ENCODE assay signal across 19 mouse cellular contexts in genomic region chr2:122158362-122158802, GRCm38 (mm10). TPM values are rescaled to one million over a fixed set of nuclear protein-coding genes. Genes with fewer than 3 reads are reported as not detected.
DNase-seq lines count a peak whose midpoint lies in the region; ATAC-seq lines count a peak whose summit lies in the region.
"Had no signal": no experiment of that assay in that cellular context is flagged by ENCODE, and none has a peak within 500 bp of the region (broad histone marks: within the 10 kb centered on the region; RNA-seq: fewer than 3 reads in every experiment).

No protein-coding gene starts in this region.

- no peak for DNase-seq in heart, embryonic 10.5 days (ENCODE audit: low spot score)
- DNase-seq in lung, postnatal 14 days = no peak
- DNase-seq: adrenal gland, adult 8-10 months; cerebellum, postnatal 36 days; kidney, adult 11 months had no signal

- peaks cover 8 to 21% of the 10 kb centered on the region in 2 experiments for H3K4me1 ChIP-seq in heart, embryonic 14.5 days (ENCODE audit: control insufficient read depth in 2 of 2, insufficient read depth in 2 of 2, low read length in 2 of 2)
- H3K4me1 ChIP-seq in heart, embryonic 10.5 days = peaks cover 19% of the 10 kb centered on the region
- H3K4me1 ChIP-seq in lung, embryonic 15.5 days = peaks cover 18% of the 10 kb centered on the region; the same call in 1 of the 2 replicates
- H3K4me1 ChIP-seq in embryonic facial prominence, embryonic 15.5 days = peaks cover 16% of the 10 kb centered on the region
- H3K4me1 ChIP-seq in stomach, embryonic 15.5 days = peaks cover 6% of the 10 kb centered on the region; the same call in 1 of the 2 replicates

- H3K27ac ChIP-seq in heart, embryonic 14.5 days (replicated peaks in 1 of 2; ENCODE audit: control insufficient read depth in 1 of 2, insufficient read depth in 1 of 2, low read depth in 2 of 2, low read length in 2 of 2) = peak overlapping the region; percentile 27 to 36; a peak in 1 of 4 replicates
- no peak overlapping the region for H3K27ac ChIP-seq in heart, embryonic 10.5 days
- H3K27ac ChIP-seq in lung, embryonic 15.5 days = no peak overlapping the region; the same call in 1 of the 2 replicates
- H3K27ac ChIP-seq in embryonic facial prominence, embryonic 15.5 days (replicated peaks) = peak overlapping the region; percentile 44
- peak overlapping the region; percentile 55; the same call in 1 of the 2 replicates for H3K27ac ChIP-seq in stomach, embryonic 15.5 days

- 25% methylated on average over 6 of the region's 6 CpGs for WGBS in heart, embryonic 14.5 days
- 37% methylated on average over 6 of the region's 6 CpGs for WGBS in heart, embryonic 10.5 days
- whole genome bisulfite sequencing in lung, embryonic 15.5 days = 24% methylated on average over 6 of the region's 6 CpGs
- WGBS in embryonic facial prominence, embryonic 15.5 days = 28% methylated on average over 6 of the region's 6 CpGs
- 29% methylated on average over 6 of the region's 6 CpGs for WGBS in stomach, embryonic 15.5 days

- ATAC-seq in heart, embryonic 14.5 days (ENCODE audit: insufficient number of reproducible peaks, insufficient read depth, low FRiP score, low read depth) = no peak
- peak; percentile 72; the same call in 1 of the 2 replicates for ATAC-seq in lung, embryonic 15.5 days (ENCODE audit: borderline replicate concordance, extremely low read depth, low FRiP score, low TSS enrichment)
- peak; percentile 50; the same call in 1 of the 2 replicates for ATAC-seq in embryonic facial prominence, embryonic 15.5 days (ENCODE audit: insufficient number of reproducible peaks, low FRiP score, low TSS enrichment, low read depth)
- peak; percentile 56; the same call in 1 of the 2 replicates for ATAC-seq in stomach, embryonic 15.5 days (ENCODE audit: insufficient read depth, low FRiP score, low read depth)
- ATAC-seq in CD4-positive, CD25-positive, alpha-beta regulatory T cell, adult 4 months = no peak
- no peak for ATAC-seq in erythroblast, adult 5-6 weeks (replicated peaks; ENCODE audit: low FRiP score, poor library complexity, severe bottlenecking)

- no peak overlapping the region for H3K4me3 ChIP-seq in heart, embryonic 14.5 days (ENCODE audit: control insufficient read depth in 1 of 2, insufficient read depth in 1 of 2, low read depth in 1 of 2, low read length in 2 of 2)
- H3K4me3 ChIP-seq in heart, embryonic 10.5 days = no peak overlapping the region
- H3K4me3 ChIP-seq in lung, embryonic 15.5 days = no peak overlapping the region
- no peak overlapping the region for H3K4me3 ChIP-seq in embryonic facial prominence, embryonic 15.5 days (replicated peaks)
- H3K4me3 ChIP-seq in stomach, embryonic 15.5 days (replicated peaks) = no peak overlapping the region

- H3K9me3 ChIP-seq in heart, embryonic 14.5 days (ENCODE audit: control insufficient read depth, low read length) = no peaks in the 10 kb centered on the region
- no peaks in the 10 kb centered on the region for H3K9me3 ChIP-seq in heart, embryonic 10.5 days
- no peaks in the 10 kb centered on the region for H3K9me3 ChIP-seq in lung, embryonic 15.5 days
- no peaks in the 10 kb centered on the region for H3K9me3 ChIP-seq in embryonic facial prominence, embryonic 15.5 days (replicated peaks)
- H3K9me3 ChIP-seq in stomach, embryonic 15.5 days = no peaks in the 10 kb centered on the region

- no peaks in the 10 kb centered on the region for H3K36me3 ChIP-seq in heart, embryonic 14.5 days (ENCODE audit: control insufficient read depth, insufficient read depth, low read length)
- peaks cover 12% of the 10 kb centered on the region for H3K36me3 ChIP-seq in heart, embryonic 10.5 days
- H3K36me3 ChIP-seq in lung, embryonic 15.5 days = peaks cover 6% of the 10 kb centered on the region; the same call in 1 of the 2 replicates
- no peaks in the 10 kb centered on the region for H3K36me3 ChIP-seq in embryonic facial prominence, embryonic 15.5 days
- no peaks in the 10 kb centered on the region for H3K36me3 ChIP-seq in stomach, embryonic 15.5 days

- H3K9ac ChIP-seq in heart, embryonic 14.5 days (ENCODE audit: low read length) = no peak overlapping the region
- no peak overlapping the region for H3K9ac ChIP-seq in lung, embryonic 15.5 days
- no peak overlapping the region for H3K9ac ChIP-seq in embryonic facial prominence, embryonic 15.5 days
- H3K9ac ChIP-seq in stomach, embryonic 15.5 days = no peak overlapping the region

- H3K27me3 ChIP-seq in heart, embryonic 14.5 days (ENCODE audit: control insufficient read depth, insufficient read depth, low read length) = no peaks in the 10 kb centered on the region
- no peaks in the 10 kb centered on the region for H3K27me3 ChIP-seq in heart, embryonic 10.5 days (ENCODE audit: insufficient read depth, poor library complexity, severe bottlenecking)
- H3K27me3 ChIP-seq in lung, embryonic 15.5 days = no peaks in the 10 kb centered on the region
- H3K27me3 ChIP-seq in embryonic facial prominence, embryonic 15.5 days = no peaks in the 10 kb centered on the region
- H3K27me3 ChIP-seq in stomach, embryonic 15.5 days (replicated peaks) = no peaks in the 10 kb centered on the region

- no peak overlapping the region for H3K4me2 ChIP-seq in heart, embryonic 14.5 days (ENCODE audit: low read length)
- H3K4me2 ChIP-seq in lung, embryonic 15.5 days = no peak overlapping the region
- no peak overlapping the region for H3K4me2 ChIP-seq in embryonic facial prominence, embryonic 15.5 days (replicated peaks)
- H3K4me2 ChIP-seq in stomach, embryonic 15.5 days = no peak overlapping the region

RNA-seq across cellular contexts. Expression of gene Trim69, which starts 2.1 kb away (rescaled TPM):
- 0.11 and 0.15 TPM in 2 replicates for polyA plus RNA-seq in heart, embryonic 14.5 days (2014; fragmentation: Nextera tagmentation; extraction: Ambion mirVana)
- 0.11 TPM in 1 of 2 replicates, not detected in the other for polyA plus RNA-seq in heart, embryonic 10.5 days (2016; fragmentation: Nextera tagmentation; extraction: Ambion mirVana)
- polyA plus RNA-seq in lung, embryonic 15.5 days (2015; fragmentation: Nextera tagmentation; extraction: Ambion mirVana) = 0.11 TPM in 1 of 2 replicates, not detected in the other
- polyA plus RNA-seq in embryonic facial prominence, embryonic 15.5 days (2015; fragmentation: Nextera tagmentation; extraction: Ambion mirVana) = 0.21 TPM in 1 of 2 replicates, not detected in the other
- polyA plus RNA-seq in stomach, embryonic 15.5 days (2015; fragmentation: Nextera tagmentation; extraction: Ambion mirVana) = not detected in 2 replicates
- polyA plus RNA-seq in CD4-positive, CD25-positive, alpha-beta regulatory T cell, adult 4 months (2017; shearing (Covaris generic)) = under 1 TPM in 1 of 2 experiments, not detected in 1; 0.35 TPM
- not detected in 2 replicates for total RNA-seq in erythroblast, adult 5-6 weeks (2015; ENCODE audit: low replicate concordance)
- not detected in 2 replicates for total RNA-seq in erythroblast, adult 5-6 weeks (2017; ENCODE audit: low replicate concordance)
- total RNA-seq: adrenal gland, adult 8-10 months; gastrocnemius, adult 18-20 months; heart, postnatal 25 days; layer of hippocampus, adult 8-10 months; left cerebral cortex, postnatal 36 days had no signal
- polyA plus RNA-seq: spleen, adult 2 months had no signal

RNA-seq across cellular contexts. Expression of gene B2m, which starts 10.9 kb away (rescaled TPM):
- polyA plus RNA-seq in heart, embryonic 14.5 days (2014; fragmentation: Nextera tagmentation; extraction: Ambion mirVana) = 299 and 301 TPM in 2 replicates
- 143 and 154 TPM in 2 replicates for polyA plus RNA-seq in heart, embryonic 10.5 days (2016; fragmentation: Nextera tagmentation; extraction: Ambion mirVana)
- polyA plus RNA-seq in lung, embryonic 15.5 days (2015; fragmentation: Nextera tagmentation; extraction: Ambion mirVana) = 350 and 374 TPM in 2 replicates
- polyA plus RNA-seq in embryonic facial prominence, embryonic 15.5 days (2015; fragmentation: Nextera tagmentation; extraction: Ambion mirVana) = 329 and 337 TPM in 2 replicates
- 338 and 449 TPM in 2 replicates for polyA plus RNA-seq in stomach, embryonic 15.5 days (2015; fragmentation: Nextera tagmentation; extraction: Ambion mirVana)
- 1,000 to 10,000 TPM; 7,747 to 9,345 TPM for polyA plus RNA-seq in CD4-positive, CD25-positive, alpha-beta regulatory T cell, adult 4 months (2017; shearing (Covaris generic))
- 1,642 and 1,724 TPM in 2 replicates for total RNA-seq in erythroblast, adult 5-6 weeks (2015; ENCODE audit: low replicate concordance)
- 563 and 1,023 TPM in 2 replicates for total RNA-seq in erythroblast, adult 5-6 weeks (2017; ENCODE audit: low replicate concordance)

RNA-seq across cellular contexts. Expression of gene Patl2, which starts 27.6 kb away (rescaled TPM):
- polyA plus RNA-seq in heart, embryonic 14.5 days (2014; fragmentation: Nextera tagmentation; extraction: Ambion mirVana) = not detected in 2 replicates
- 0.05 TPM in 1 of 2 replicates, not detected in the other for polyA plus RNA-seq in heart, embryonic 10.5 days (2016; fragmentation: Nextera tagmentation; extraction: Ambion mirVana)
- polyA plus RNA-seq in lung, embryonic 15.5 days (2015; fragmentation: Nextera tagmentation; extraction: Ambion mirVana) = not detected in 2 replicates
- 0.08 TPM in 1 of 2 replicates, not detected in the other for polyA plus RNA-seq in embryonic facial prominence, embryonic 15.5 days (2015; fragmentation: Nextera tagmentation; extraction: Ambion mirVana)
- polyA plus RNA-seq in stomach, embryonic 15.5 days (2015; fragmentation: Nextera tagmentation; extraction: Ambion mirVana) = not detected in 2 replicates
- polyA plus RNA-seq in CD4-positive, CD25-positive, alpha-beta regulatory T cell, adult 4 months (2017; shearing (Covaris generic)) = 1 to 10 TPM; 1.2 to 1.5 TPM
- total RNA-seq in erythroblast, adult 5-6 weeks (2015; ENCODE audit: low replicate concordance) = not detected in 2 replicates
- not detected in 2 replicates for total RNA-seq in erythroblast, adult 5-6 weeks (2017; ENCODE audit: low replicate concordance)
- total RNA-seq: gastrocnemius, adult 18-20 months; heart, postnatal 25 days; left cerebral cortex, postnatal 36 days; megakaryocyte-erythroid progenitor cell, adult 5-6 weeks had no signal
- polyA plus RNA-seq: C2C12 had no signal

RNA-seq across cellular contexts. Expression of gene Terb2, which starts 27.7 kb away (rescaled TPM):
- polyA plus RNA-seq in heart, embryonic 14.5 days (2014; fragmentation: Nextera tagmentation; extraction: Ambion mirVana) = not detected in 2 replicates
- polyA plus RNA-seq in heart, embryonic 10.5 days (2016; fragmentation: Nextera tagmentation; extraction: Ambion mirVana) = not detected in 2 replicates
- not detected in 2 replicates for polyA plus RNA-seq in lung, embryonic 15.5 days (2015; fragmentation: Nextera tagmentation; extraction: Ambion mirVana)
- not detected in 2 replicates for polyA plus RNA-seq in embryonic facial prominence, embryonic 15.5 days (2015; fragmentation: Nextera tagmentation; extraction: Ambion mirVana)
- polyA plus RNA-seq in stomach, embryonic 15.5 days (2015; fragmentation: Nextera tagmentation; extraction: Ambion mirVana) = not detected in 2 replicates
- polyA plus RNA-seq in CD4-positive, CD25-positive, alpha-beta regulatory T cell, adult 4 months (2017; shearing (Covaris generic)) = not detected
- total RNA-seq in erythroblast, adult 5-6 weeks (2015; ENCODE audit: low replicate concordance) = not detected in 2 replicates
- total RNA-seq in erythroblast, adult 5-6 weeks (2017; ENCODE audit: low replicate concordance) = not detected in 2 replicates
- total RNA-seq: adrenal gland, adult 8-10 months; gastrocnemius, adult 18-20 months; heart, postnatal 25 days; layer of hippocampus, adult 8-10 months; left cerebral cortex, postnatal 36 days; megakaryocyte-erythroid progenitor cell, adult 5-6 weeks had no signal
- polyA plus RNA-seq: C2C12; spleen, adult 2 months; thymus, postnatal 0 days had no signal

RNA-seq across cellular contexts. Expression of gene Spg11, which starts 40.2 kb away (rescaled TPM):
- 6.1 TPM in 2 replicates for polyA plus RNA-seq in heart, embryonic 14.5 days (2014; fragmentation: Nextera tagmentation; extraction: Ambion mirVana)
- polyA plus RNA-seq in heart, embryonic 10.5 days (2016; fragmentation: Nextera tagmentation; extraction: Ambion mirVana) = 8.2 and 8.8 TPM in 2 replicates
- polyA plus RNA-seq in lung, embryonic 15.5 days (2015; fragmentation: Nextera tagmentation; extraction: Ambion mirVana) = 8.8 and 10.2 TPM in 2 replicates
- polyA plus RNA-seq in embryonic facial prominence, embryonic 15.5 days (2015; fragmentation: Nextera tagmentation; extraction: Ambion mirVana) = 7.6 TPM in 2 replicates
- 7.7 and 9.9 TPM in 2 replicates for polyA plus RNA-seq in stomach, embryonic 15.5 days (2015; fragmentation: Nextera tagmentation; extraction: Ambion mirVana)
- polyA plus RNA-seq in CD4-positive, CD25-positive, alpha-beta regulatory T cell, adult 4 months (2017; shearing (Covaris generic)) = 1 to 10 TPM; 5.3 to 7.4 TPM
- total RNA-seq in erythroblast, adult 5-6 weeks (2015; ENCODE audit: low replicate concordance) = 2.5 and 4.4 TPM in 2 replicates
- total RNA-seq in erythroblast, adult 5-6 weeks (2017; ENCODE audit: low replicate concordance) = 4.5 and 5.6 TPM in 2 replicates

Comparison
In these comparisons a context has a peak if more than half of its experiments do, and no peak if none do; other contexts are left out.
1. H3K27ac ChIP-seq: peak in heart, embryonic 14.5 days (2 of 2), embryonic facial prominence, embryonic 15.5 days (single experiment) and stomach, embryonic 15.5 days (single experiment); none in heart, embryonic 10.5 days (single experiment) and lung, embryonic 15.5 days (single experiment).
2. ATAC-seq: peak in lung, embryonic 15.5 days (single experiment), embryonic facial prominence, embryonic 15.5 days (single experiment) and stomach, embryonic 15.5 days (single experiment); none in heart, embryonic 14.5 days (single experiment), CD4-positive, CD25-positive, alpha-beta regulatory T cell, adult 4 months (single experiment) and erythroblast, adult 5-6 weeks (single experiment).
3. RNA of gene B2m, which starts 10.9 kb away (polyA plus RNA-seq): 7,747 to 9,345 TPM in CD4-positive, CD25-positive, alpha-beta regulatory T cell, adult 4 months; 338 to 449 TPM in stomach, embryonic 15.5 days, 350 to 374 TPM in lung, embryonic 15.5 days, 329 to 337 TPM in embryonic facial prominence, embryonic 15.5 days, 299 to 301 TPM in heart, embryonic 14.5 days and 143 to 154 TPM in heart, embryonic 10.5 days; every median in the first group is over 10 times any median in the second.